ENCODE assay signal across 19 mouse cellular contexts in genomic region chr6:112840400-112840799, GRCm38 (mm10).
A peak's percentile ranks its signal among the peaks of the same experiment; 100 is the strongest.
DNase-seq lines count a peak whose midpoint lies in the region; ATAC-seq lines count a peak whose summit lies in the region.
"Had no signal": no experiment of that assay in that cellular context is flagged by ENCODE, and none has a peak within 500 bp of the region (broad histone marks: within the 10 kb centered on the region; RNA-seq: fewer than 3 reads in every experiment).

No protein-coding gene starts in this region.

- H3K36me3 ChIP-seq in forebrain, embryonic 11.5 days (ENCODE audit: control insufficient read depth, insufficient read depth, low read length), result no peaks in the 10 kb centered on the region
- no peaks in the 10 kb centered on the region for H3K36me3 ChIP-seq in forebrain, embryonic 16.5 days (ENCODE audit: control insufficient read depth, insufficient read depth)
- no peaks in the 10 kb centered on the region for H3K36me3 ChIP-seq in hindbrain, embryonic 11.5 days (ENCODE audit: control insufficient read depth, insufficient read depth, low read length)
- H3K36me3 ChIP-seq in midbrain, embryonic 11.5 days (ENCODE audit: control insufficient read depth, insufficient read depth, low read length), result no peaks in the 10 kb centered on the region
- no peaks in the 10 kb centered on the region for H3K36me3 ChIP-seq in neural tube, embryonic 13.5 days
- no peaks in the 10 kb centered on the region for H3K36me3 ChIP-seq in intestine, embryonic 16.5 days (ENCODE audit: control insufficient read depth, insufficient read depth, low read length)
- H3K36me3 ChIP-seq: heart, embryonic 10.5 days; limb, embryonic 12.5 days; liver, embryonic 13.5 days; lung, embryonic 15.5 days; stomach, embryonic 15.5 days had no signal

- peak overlapping the region; percentile 73; the same call in 1 of the 2 replicates for H3K27ac ChIP-seq in forebrain, embryonic 11.5 days (ENCODE audit: low read depth, low read length)
- H3K27ac ChIP-seq in forebrain, embryonic 16.5 days (ENCODE audit: low read length), result no peak overlapping the region
- peak overlapping the region; percentile 87 for H3K27ac ChIP-seq in hindbrain, embryonic 11.5 days (ENCODE audit: low read depth, low read length)
- H3K27ac ChIP-seq in midbrain, embryonic 11.5 days (ENCODE audit: low read depth, low read length), result peak overlapping the region; percentile 80
- peak overlapping the region; percentile 92 for H3K27ac ChIP-seq in neural tube, embryonic 13.5 days (replicated peaks)
- no peak overlapping the region for H3K27ac ChIP-seq in intestine, embryonic 16.5 days (ENCODE audit: low read length)
- H3K27ac ChIP-seq: heart, embryonic 10.5 days; limb, embryonic 12.5 days; liver, embryonic 13.5 days; lung, embryonic 15.5 days; macrophage; stomach, embryonic 15.5 days had no signal

- no peaks in the 10 kb centered on the region for H3K27me3 ChIP-seq in forebrain, embryonic 11.5 days (ENCODE audit: control insufficient read depth, insufficient read depth, low read length)
- no peaks in the 10 kb centered on the region for H3K27me3 ChIP-seq in forebrain, embryonic 16.5 days (replicated peaks; ENCODE audit: control insufficient read depth, insufficient read depth, low read length)
- H3K27me3 ChIP-seq in hindbrain, embryonic 11.5 days (ENCODE audit: control insufficient read depth, insufficient read depth, low read length), result no peaks in the 10 kb centered on the region
- no peaks in the 10 kb centered on the region for H3K27me3 ChIP-seq in midbrain, embryonic 11.5 days (ENCODE audit: control insufficient read depth, insufficient read depth, low read length)
- H3K27me3 ChIP-seq in neural tube, embryonic 13.5 days, result no peaks in the 10 kb centered on the region
- no peaks in the 10 kb centered on the region for H3K27me3 ChIP-seq in intestine, embryonic 16.5 days (replicated peaks; ENCODE audit: control insufficient read depth, insufficient read depth, low read length)
- H3K27me3 ChIP-seq: limb, embryonic 12.5 days; liver, embryonic 13.5 days; lung, embryonic 15.5 days; stomach, embryonic 15.5 days had no signal

- ATAC-seq in forebrain, embryonic 11.5 days (replicated peaks; ENCODE audit: low FRiP score), result no peak
- ATAC-seq in forebrain, embryonic 16.5 days, result no peak
- ATAC-seq in hindbrain, embryonic 11.5 days (ENCODE audit: low FRiP score), result peak; percentile 57
- 0 out of 2 replicates have a peak, but pooled peaks have one; percentile 20 for ATAC-seq in midbrain, embryonic 11.5 days (ENCODE audit: low FRiP score)
- no peak for ATAC-seq in neural tube, embryonic 13.5 days (ENCODE audit: low read depth)
- ATAC-seq in intestine, embryonic 16.5 days, result no peak
- ATAC-seq: inflammation-experienced regulatory T-cells, adult 6 months had no signal

- 46% methylated on average over 5 of the region's 5 CpGs for WGBS in forebrain, embryonic 11.5 days
- WGBS in forebrain, embryonic 16.5 days, result 50% methylated on average over 5 of the region's 5 CpGs
- WGBS in hindbrain, embryonic 11.5 days, result 35% methylated on average over 5 of the region's 5 CpGs
- WGBS in midbrain, embryonic 11.5 days, result 51% methylated on average over 5 of the region's 5 CpGs
- WGBS in neural tube, embryonic 13.5 days, result 23% methylated on average over 5 of the region's 5 CpGs
- WGBS in intestine, embryonic 16.5 days, result 65% methylated on average over 5 of the region's 5 CpGs

- no peak for DNase-seq in forebrain, embryonic 11.5 days (ENCODE audit: low spot score)
- DNase-seq in hindbrain, embryonic 11.5 days (ENCODE audit: low spot score), result peak; percentile 65
- no peak for DNase-seq in midbrain, embryonic 11.5 days (ENCODE audit: low spot score, missing footprints)
- DNase-seq in cerebellum, adult 9-11 months, result no peak
- DNase-seq in frontal cortex, postnatal 25 days (ENCODE audit: low spot score in 2 of 2), result no peak
- DNase-seq: adrenal gland, adult 8-10 months; cerebellum, adult 11 months; gastrocnemius, postnatal 14 days; heart, postnatal 10 days; liver, embryonic 13.5 days had no signal

- peaks cover 30% of the 10 kb centered on the region for H3K4me1 ChIP-seq in forebrain, embryonic 11.5 days (replicated peaks; ENCODE audit: control insufficient read depth, insufficient read depth, low read length)
- peaks cover 34% of the 10 kb centered on the region for H3K4me1 ChIP-seq in forebrain, embryonic 16.5 days (replicated peaks; ENCODE audit: control insufficient read depth, insufficient read depth, low read length)
- H3K4me1 ChIP-seq in hindbrain, embryonic 11.5 days (replicated peaks; ENCODE audit: control insufficient read depth, insufficient read depth, low read length), result peaks cover 23% of the 10 kb centered on the region
- H3K4me1 ChIP-seq in midbrain, embryonic 11.5 days (ENCODE audit: control insufficient read depth, insufficient read depth, low read length), result peaks cover 50% of the 10 kb centered on the region
- H3K4me1 ChIP-seq in neural tube, embryonic 13.5 days (replicated peaks), result peaks cover 81% of the 10 kb centered on the region
- peaks cover 3% of the 10 kb centered on the region for H3K4me1 ChIP-seq in intestine, embryonic 16.5 days (ENCODE audit: control insufficient read depth, insufficient read depth, low read length)
- H3K4me1 ChIP-seq: heart, embryonic 10.5 days; lung, embryonic 15.5 days had no signal

- H3K9ac ChIP-seq in forebrain, embryonic 11.5 days (ENCODE audit: low read length), result no peak overlapping the region
- no peak overlapping the region for H3K9ac ChIP-seq in forebrain, embryonic 16.5 days (replicated peaks; ENCODE audit: low read depth, low read length)
- H3K9ac ChIP-seq in hindbrain, embryonic 11.5 days (ENCODE audit: low read depth, low read length), result no peak overlapping the region
- H3K9ac ChIP-seq in midbrain, embryonic 11.5 days (ENCODE audit: low read length), result no peak overlapping the region
- H3K9ac ChIP-seq in neural tube, embryonic 13.5 days, result no peak overlapping the region; the same call in 1 of the 2 replicates
- no peak overlapping the region for H3K9ac ChIP-seq in intestine, embryonic 16.5 days (ENCODE audit: low read depth, low read length)
- H3K9ac ChIP-seq: limb, embryonic 12.5 days; liver, embryonic 13.5 days; lung, embryonic 15.5 days; stomach, embryonic 15.5 days had no signal

- H3K9me3 ChIP-seq in forebrain, embryonic 11.5 days (ENCODE audit: control insufficient read depth, low read length), result no peaks in the 10 kb centered on the region
- no peaks in the 10 kb centered on the region for H3K9me3 ChIP-seq in forebrain, embryonic 16.5 days (ENCODE audit: control insufficient read depth, low read length)
- H3K9me3 ChIP-seq in hindbrain, embryonic 11.5 days (ENCODE audit: control insufficient read depth, low read length), result no peaks in the 10 kb centered on the region
- H3K9me3 ChIP-seq in midbrain, embryonic 11.5 days (ENCODE audit: control insufficient read depth, low read length), result no peaks in the 10 kb centered on the region
- no peaks in the 10 kb centered on the region for H3K9me3 ChIP-seq in neural tube, embryonic 13.5 days
- H3K9me3 ChIP-seq in intestine, embryonic 16.5 days (ENCODE audit: control insufficient read depth, low read length), result no peaks in the 10 kb centered on the region
- H3K9me3 ChIP-seq: heart, embryonic 10.5 days; limb, embryonic 12.5 days; liver, embryonic 13.5 days; lung, embryonic 15.5 days; stomach, embryonic 15.5 days had no signal

- H3K4me2 ChIP-seq in forebrain, embryonic 11.5 days (ENCODE audit: low read depth, low read length, severe bottlenecking), result no peak overlapping the region
- no peak overlapping the region for H3K4me2 ChIP-seq in forebrain, embryonic 16.5 days (ENCODE audit: low read length)
- no peak overlapping the region for H3K4me2 ChIP-seq in hindbrain, embryonic 11.5 days (replicated peaks; ENCODE audit: low read depth, low read length)
- no peak overlapping the region for H3K4me2 ChIP-seq in midbrain, embryonic 11.5 days
- H3K4me2 ChIP-seq in neural tube, embryonic 13.5 days, result no peak overlapping the region
- H3K4me2 ChIP-seq in intestine, embryonic 16.5 days (ENCODE audit: low read depth, low read length), result no peak overlapping the region
- H3K4me2 ChIP-seq: limb, embryonic 12.5 days; liver, embryonic 13.5 days; lung, embryonic 15.5 days; stomach, embryonic 15.5 days had no signal

- no peak overlapping the region for H3K4me3 ChIP-seq in forebrain, embryonic 11.5 days (ENCODE audit: low read depth, low read length)
- no peak overlapping the region for H3K4me3 ChIP-seq in forebrain, embryonic 16.5 days (replicated peaks; ENCODE audit: low read length)
- no peak overlapping the region for H3K4me3 ChIP-seq in hindbrain, embryonic 11.5 days (ENCODE audit: low read depth, low read length)
- no peak overlapping the region for H3K4me3 ChIP-seq in midbrain, embryonic 11.5 days (ENCODE audit: low read depth, low read length)
- no peak overlapping the region for H3K4me3 ChIP-seq in neural tube, embryonic 13.5 days
- H3K4me3 ChIP-seq in intestine, embryonic 16.5 days (ENCODE audit: low read length), result no peak overlapping the region
- H3K4me3 ChIP-seq: heart, embryonic 10.5 days; limb, embryonic 12.5 days; liver, embryonic 13.5 days; lung, embryonic 15.5 days; stomach, embryonic 15.5 days had no signal

Comparison
In these comparisons a context has a peak if more than half of its experiments do, and no peak if none do; other contexts are left out.
1. H3K27ac ChIP-seq: peak in forebrain, embryonic 11.5 days (single experiment), hindbrain, embryonic 11.5 days (single experiment), midbrain, embryonic 11.5 days (single experiment) and neural tube, embryonic 13.5 days (single experiment); none in forebrain, embryonic 16.5 days (single experiment) and intestine, embryonic 16.5 days (single experiment).
2. ATAC-seq: peak in hindbrain, embryonic 11.5 days (single experiment) and midbrain, embryonic 11.5 days (single experiment); none in forebrain, embryonic 11.5 days (single experiment), forebrain, embryonic 16.5 days (single experiment), neural tube, embryonic 13.5 days (single experiment) and intestine, embryonic 16.5 days (single experiment).